Mouse (Mus musculus) C2C12 (cell line): ENCODE data around the gene B3gnt7.

Experiments
- CTCF ChIP-seq: IDR thresholded peaks from one replicate; pipeline ENCODE4 v1.5.1; 2011; ENCODE audit not compliant: control insufficient read depth, insufficient read depth, insufficient read length
- FOSL1 ChIP-seq: IDR thresholded peaks from one replicate; pipeline ENCODE4 v1.8.0; 2011; ENCODE audit warnings: mild to moderate bottlenecking, low read length; ENCODE audit not compliant: poor library complexity, insufficient read depth, severe bottlenecking
- MYOG ChIP-seq: IDR thresholded peaks from one replicate; pipeline ENCODE4 v1.6.1; 2011; ENCODE audit not compliant: control insufficient read depth, insufficient read length; ENCODE audit errors: extremely low read depth

- TF ChIP-seq CTCF = no peak
- no peak for TF ChIP-seq FOSL1
- no peak for TF ChIP-seq MYOG
Observed at GRCm38 (mm10) chr1:86347716-86348045, 45.0 kb downstream of the B3gnt7 start.
